Mouse (Mus musculus) ES-Bruce4 (cell line): ENCODE measurements at regions not wholly inside any gene's neighbourhood (a gene's known extent, or its start where the extent isn't known, plus 50 kb on each side); places are given as distances from the start of the nearest gene placed in this dataset.

Source experiments
- CTCF ChIP-seq: IDR thresholded peaks from one replicate; pipeline ENCODE4 v1.8.1; 2011; ENCODE audit warnings: low read depth, low read length
- EP300 ChIP-seq: IDR thresholded peaks from 2 replicates; pipeline ENCODE4 v1.6.1; 2011; ENCODE audit warnings: low read depth, low read length; ENCODE audit not compliant: insufficient read depth
- POLR2A ChIP-seq: IDR thresholded peaks from one replicate; pipeline ENCODE4 v1.8.1; 2011; ENCODE audit warnings: low read length; ENCODE audit not compliant: insufficient read depth

DNA sequence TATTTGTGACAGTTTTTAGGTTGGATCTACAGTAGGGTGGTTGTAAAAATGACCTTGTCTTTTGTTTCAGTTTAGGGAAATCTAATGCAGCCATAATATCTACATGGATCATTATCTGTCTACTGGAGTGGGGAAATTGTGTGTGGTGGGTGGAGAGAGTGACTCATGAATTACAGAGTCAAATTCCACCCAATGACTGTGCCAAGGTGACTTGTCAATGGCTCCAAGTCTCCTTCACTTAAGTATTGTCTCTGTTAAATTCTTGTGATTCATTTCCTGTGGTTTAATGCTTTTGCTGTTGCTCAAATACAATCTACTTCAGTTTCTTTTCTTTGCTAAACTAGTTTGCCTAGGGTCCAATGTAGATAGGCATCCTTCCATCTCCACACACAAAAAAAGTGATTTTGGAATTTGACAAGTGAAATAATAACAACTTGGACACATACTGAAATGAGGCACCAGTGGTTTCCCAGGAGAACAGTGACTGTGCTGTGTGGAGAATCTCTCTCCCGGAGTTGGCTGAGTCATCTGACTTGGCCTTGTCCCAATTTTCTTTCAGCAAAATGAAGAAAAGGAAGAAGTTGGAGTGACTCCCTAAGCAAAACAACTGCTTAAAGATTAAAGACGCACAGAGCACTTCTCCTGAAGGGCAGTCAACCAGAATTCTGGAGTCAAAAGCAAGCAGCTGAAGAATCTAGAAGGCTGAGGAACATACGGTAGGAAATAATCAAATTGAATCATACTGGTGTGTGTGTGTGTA lies 352.2 kb downstream of the Kcnh5 start:
- TF ChIP-seq CTCF (no peak), POLR2A (no peak), EP300 (no peak)
